Mouse (Mus musculus) cortical plate, adult 2 months (tissue): ENCODE measurements around the gene F830045P16Rik. TPM values are rescaled to one million over a fixed set of nuclear protein-coding genes. Genes with fewer than 3 reads are reported as not detected.
A peak's percentile ranks its signal among the peaks of the same experiment; 100 is the strongest.

ENCODE experiments used
- H3K27ac ChIP-seq: fragments of 200-500 bp; 2 replicates; pipeline ENCODE4 v1.5.1; 2012; ENCODE audit warnings: low read length, control low read depth, inconsistent platforms; ENCODE audit not compliant: insufficient read depth
- H3K4me1 ChIP-seq: fragments of 200-500 bp; 2 replicates; pipeline ENCODE4 v1.6.1; 2011; ENCODE audit warnings: low read length; ENCODE audit not compliant: control insufficient read depth, insufficient read depth
- H3K4me3 ChIP-seq: fragments of 200-500 bp; 2 replicates; pipeline ENCODE4 v1.5.1; 2011; ENCODE audit warnings: mild to moderate bottlenecking, low read length, control low read depth; ENCODE audit not compliant: insufficient read depth
- CTCF ChIP-seq: fragments of 200-500 bp; IDR thresholded peaks from 2 replicates; pipeline ENCODE4 v1.5.1; 2011; ENCODE audit warnings: mild to moderate bottlenecking, control low read depth, low read length; ENCODE audit not compliant: insufficient read depth; ENCODE audit errors: extremely low read depth
- POLR2A ChIP-seq: fragments of 200-500 bp; IDR thresholded peaks from 2 replicates; pipeline ENCODE4 v1.6.1; 2011; ENCODE audit warnings: mild to moderate bottlenecking, low read length, control low read depth; ENCODE audit not compliant: insufficient read depth; ENCODE audit errors: extremely low read depth
- polyA plus RNA-seq: library from polyadenylated mRNA; depleted of rRNA; stranded (reverse); fragments of >200 nt; gene quantifications from 2 replicates; pipeline ENCODE4 v1.2.3, GENCODE M21; 2012; rRNA removed

F830045P16Rik gene
- polyA plus RNA-seq: 0.08 TPM in 1 of 2 replicates, not detected in the other

- Histone ChIP-seq H3K27ac (no peak within 1 kb of the TSS), H3K4me3 (no peak within 1 kb of the TSS), H3K4me1 (peaks cover 8% of the 10 kb centered on the region)
- TF ChIP-seq POLR2A (no peak), CTCF (no peak)
These were observed at the start of gene F830045P16Rik for GRCm38 (mm10) chr2:129536377-129536776. Gene F830045P16Rik (minus strand): TSS chr2:129536602.

GRCm38 (mm10) chr2:129585904-129586514 lies 49.6 kb upstream of the F830045P16Rik start:
- Histone ChIP-seq H3K27ac (peak overlapping the region; percentile 66; the same call in 1 of the 2 replicates), H3K4me1 (0 out of 2 replicates have a peak, but pooled peaks cover 2% of the 10 kb centered on the region), H3K4me3 (no peak overlapping the region)
- TF ChIP-seq CTCF: no peak
- TF ChIP-seq POLR2A: no peak

GRCm38 (mm10) chr2:129584905-129585304 lies 48.5 kb upstream of the F830045P16Rik start:
- H3K27ac ChIP-seq: no peak overlapping the region

GRCm38 (mm10) chr2:129582261-129582660 lies 45.9 kb upstream of the F830045P16Rik start:
- 0 out of 2 replicates have a peak, but pooled peaks cover 2% of the 10 kb centered on the region for H3K4me1 ChIP-seq
- no peak overlapping the region for H3K4me3 ChIP-seq
- no peak overlapping the region for H3K27ac ChIP-seq
- TF ChIP-seq POLR2A (no peak), CTCF (no peak)

More at GRCm38 (mm10) chr2:129584905-129585304, 48.5 kb upstream of the F830045P16Rik start:
- H3K4me3 ChIP-seq: no peak overlapping the region
- TF ChIP-seq CTCF: no peak
- TF ChIP-seq POLR2A: no peak
- H3K4me1 ChIP-seq: 0 out of 2 replicates have a peak, but pooled peaks cover 2% of the 10 kb centered on the region

- Histone ChIP-seq H3K4me1 (0 out of 2 replicates have a peak, but pooled peaks cover 2% of the 10 kb centered on the region), H3K27ac (no peak overlapping the region), H3K4me3 (no peak overlapping the region)
- TF ChIP-seq CTCF: no peak
- no peak for TF ChIP-seq POLR2A
These were observed 45.4 kb upstream of the F830045P16Rik start for GRCm38 (mm10) chr2:129581826-129582225.

GRCm38 (mm10) chr2:129580656-129581055 lies 44.3 kb upstream of the F830045P16Rik start:
- Histone ChIP-seq H3K4me1 (0 out of 2 replicates have a peak, but pooled peaks cover 2% of the 10 kb centered on the region), H3K27ac (no peak overlapping the region), H3K4me3 (no peak overlapping the region)
- TF ChIP-seq CTCF (no peak), POLR2A (no peak)

GRCm38 (mm10) chr2:129576611-129577447 lies 40.4 kb upstream of the F830045P16Rik start:
- peak overlapping the region; percentile 72 for H3K27ac ChIP-seq

GRCm38 (mm10) chr2:129575113-129575512 lies 38.7 kb upstream of the F830045P16Rik start:
- no peak for TF ChIP-seq CTCF
- TF ChIP-seq POLR2A: no peak
- no peak overlapping the region for H3K4me3 ChIP-seq

More at GRCm38 (mm10) chr2:129576611-129577447, 40.4 kb upstream of the F830045P16Rik start:
- TF ChIP-seq POLR2A: no peak
- TF ChIP-seq CTCF: no peak
- peaks cover 11% of the 10 kb centered on the region for H3K4me1 ChIP-seq
- H3K4me3 ChIP-seq: no peak overlapping the region

GRCm38 (mm10) chr2:129574395-129575046 lies 38.1 kb upstream of the F830045P16Rik start:
- TF ChIP-seq CTCF (no peak), POLR2A (peak; percentile 43; the same call in 1 of the 2 replicates)
- peaks cover 11% of the 10 kb centered on the region for H3K4me1 ChIP-seq
- peak overlapping the region; percentile 26 for H3K4me3 ChIP-seq
- peak overlapping the region; percentile 83 for H3K27ac ChIP-seq

More at GRCm38 (mm10) chr2:129575113-129575512, 38.7 kb upstream of the F830045P16Rik start:
- Histone ChIP-seq H3K27ac (peak overlapping the region; percentile 83), H3K4me1 (peaks cover 9% of the 10 kb centered on the region)
